Mouse (Mus musculus) liver, adult 2 months (tissue): ENCODE measurements at regions not wholly inside any gene's neighbourhood (a gene's known extent, or its start where the extent isn't known, plus 50 kb on each side); places are given as distances from the start of the nearest gene placed in this dataset.

ENCODE experiments used
- CTCF ChIP-seq: fragments of 200-500 bp; IDR thresholded peaks from 2 replicates; pipeline ENCODE4 v1.5.1; 2011; ENCODE audit warnings: low read depth, low read length, control low read depth
- POLR2A ChIP-seq: fragments of 200-500 bp; IDR thresholded peaks from 2 replicates; pipeline ENCODE4 v1.6.1; 2011; ENCODE audit warnings: low read length, control low read depth; ENCODE audit not compliant: insufficient read depth; ENCODE audit errors: extremely low read depth

DNA sequence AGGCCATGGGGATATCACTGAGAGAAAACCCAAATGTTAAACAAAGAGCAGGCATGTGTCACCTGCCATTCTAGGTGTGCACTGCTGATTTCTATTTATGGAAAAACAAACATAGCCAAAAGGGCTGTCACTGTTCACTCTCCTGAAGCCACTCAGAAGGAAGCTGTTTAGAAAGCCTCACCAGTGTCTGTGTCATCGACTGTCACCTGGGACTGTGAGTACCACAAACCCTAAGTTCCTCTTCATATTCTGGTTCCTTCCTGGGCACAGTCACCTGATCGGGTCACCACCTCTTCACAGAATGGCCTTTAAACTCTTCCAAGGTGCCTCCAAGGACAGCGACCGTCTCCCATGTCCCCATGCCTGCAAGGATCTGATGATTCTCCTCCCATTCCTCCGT, 183.5 kb downstream of the Sptssa start:
- TF ChIP-seq CTCF (no peak), POLR2A (no peak)
